8 mouse cellular contexts compared by ENCODE assay signal in the genomic region with DNA sequence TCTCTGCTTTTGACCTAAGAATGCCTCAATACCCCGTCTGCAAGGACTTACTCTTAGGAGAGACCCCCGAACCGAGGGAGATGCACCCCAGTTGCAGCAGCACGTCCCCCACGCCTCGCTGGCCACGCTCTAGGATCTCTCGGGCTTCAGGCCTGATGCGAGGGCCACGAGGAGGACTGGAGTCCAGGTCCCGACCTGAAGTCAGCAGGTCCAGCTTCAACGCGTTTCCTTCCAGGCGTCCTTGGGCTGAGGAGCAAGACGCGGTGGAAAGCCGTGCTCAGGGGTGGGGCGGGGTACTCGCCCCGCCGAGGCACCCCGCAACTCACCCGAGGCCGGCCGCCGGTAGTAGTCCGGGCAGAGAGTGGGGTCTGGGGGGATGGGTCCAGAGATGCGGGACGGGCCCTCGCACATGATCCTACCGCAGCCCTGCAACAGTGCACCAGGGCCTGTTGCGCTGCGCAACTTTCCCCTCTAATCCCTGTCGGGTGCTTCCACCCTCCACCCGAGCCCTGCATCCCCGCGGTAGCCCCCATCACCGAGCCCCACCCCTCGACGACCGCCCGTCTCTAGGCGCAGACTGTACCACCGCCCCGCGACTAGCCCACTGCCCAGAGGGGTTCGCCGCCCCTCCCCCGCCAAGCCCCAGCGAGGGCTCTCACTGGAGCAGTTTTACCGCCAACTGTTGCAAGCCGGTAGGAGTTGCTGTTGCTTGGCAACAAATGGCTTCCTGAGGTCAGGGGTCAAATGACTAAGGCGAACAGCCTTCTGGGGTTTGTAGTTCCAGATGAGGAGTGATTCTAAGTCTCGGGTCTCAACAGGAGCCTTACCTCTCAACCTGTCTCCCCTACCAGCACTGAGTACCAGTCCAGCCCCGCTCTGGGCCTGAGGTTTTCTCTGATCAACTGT. TPM values are rescaled to one million over a fixed set of nuclear protein-coding genes. Genes with fewer than 3 reads are reported as not detected.
A peak's percentile ranks its signal among the peaks of the same experiment; 100 is the strongest.
DNase-seq lines count a peak whose midpoint lies in the region; ATAC-seq and TF ChIP-seq lines count a peak whose summit lies in the region.

Gene 4933405L10Rik (plus strand): TSS at position 158 of the 906 bp plus-strand sequence.
Gene Enkd1 (minus strand): TSS at position 713 of the 906 bp plus-strand sequence.

- peak within 1 kb of the TSS; percentile 79 for H3K4me2 ChIP-seq in heart, embryonic 11.5 days
- H3K4me2 ChIP-seq in kidney, embryonic 16.5 days (replicated peaks; ENCODE audit: low read depth, low read length) = peak within 1 kb of the TSS; percentile 95
- peak within 1 kb of the TSS; percentile 81 for H3K4me2 ChIP-seq in myocyte (ENCODE audit: low read depth)

- H3K4me3 ChIP-seq in C2C12 (ENCODE audit: insufficient read depth, poor library complexity, severe bottlenecking) = peak within 1 kb of the TSS; percentile 74
- peak within 1 kb of the TSS; percentile 79 for H3K4me3 ChIP-seq in bone marrow macrophage, adult 2 months (ENCODE audit: insufficient read depth, low read length)
- peak within 1 kb of the TSS; percentile 57 for H3K4me3 ChIP-seq in heart, embryonic 11.5 days (ENCODE audit: low read depth, low read length)
- H3K4me3 ChIP-seq in kidney, embryonic 16.5 days (ENCODE audit: low read length) = peak within 1 kb of the TSS; percentile 84
- H3K4me3 ChIP-seq in liver, adult 2 months (ENCODE audit: insufficient read depth, low read depth, low read length) = peak within 1 kb of the TSS; percentile 72
- H3K4me3 ChIP-seq in myocyte = peak within 1 kb of the TSS; percentile 54

- peaks cover 3% of the 10 kb centered on the region; the same call in 1 of the 2 replicates for H3K4me1 ChIP-seq in bone marrow macrophage, adult 2 months (ENCODE audit: control insufficient read depth, insufficient read depth, low read length)
- H3K4me1 ChIP-seq in heart, embryonic 11.5 days (ENCODE audit: control insufficient read depth, insufficient read depth, low read length) = peaks cover 2% of the 10 kb centered on the region; the same call in 1 of the 2 replicates
- H3K4me1 ChIP-seq in kidney, embryonic 16.5 days (ENCODE audit: insufficient read depth, low read length) = peaks cover 14% of the 10 kb centered on the region
- peaks cover 3% of the 10 kb centered on the region for H3K4me1 ChIP-seq in liver, adult 2 months (ENCODE audit: control insufficient read depth, insufficient read depth, low read length)

- peak within 1 kb of the TSS; percentile 78 for H3ac ChIP-seq in C2C12 (ENCODE audit: control insufficient read depth, insufficient read length, low read depth)
- H3ac ChIP-seq in myocyte (ENCODE audit: control insufficient read depth, insufficient read length) = peak within 1 kb of the TSS; percentile 28

- no peaks in the 10 kb centered on the region for H3K36me3 ChIP-seq in C2C12 (ENCODE audit: control insufficient read depth, insufficient read depth)
- H3K36me3 ChIP-seq in heart, embryonic 11.5 days (ENCODE audit: control insufficient read depth, insufficient read depth, low read length) = peaks cover 3% of the 10 kb centered on the region; the same call in 1 of the 2 replicates
- peaks cover 17% of the 10 kb centered on the region for H3K36me3 ChIP-seq in kidney, embryonic 16.5 days (ENCODE audit: insufficient read depth, low read length)
- H3K36me3 ChIP-seq in liver, adult 2 months (ENCODE audit: control insufficient read depth, insufficient read depth, low read length) = no peaks in the 10 kb centered on the region
- no peaks in the 10 kb centered on the region for H3K36me3 ChIP-seq in myocyte (ENCODE audit: control insufficient read depth, insufficient read depth)
- no peaks in the 10 kb centered on the region for H3K36me3 ChIP-seq in splenic B cell, adult 2 months (ENCODE audit: control insufficient read depth, insufficient read depth, low read length, poor library complexity, severe bottlenecking)

- TF ChIP-seq CTCF in C2C12 (IDR thresholded peaks at IDR 0.05; ENCODE audit: control insufficient read depth, insufficient read depth, insufficient read length) = no peak
- no peak for TF ChIP-seq CTCF in bone marrow macrophage, adult 2 months (IDR thresholded peaks at IDR 0.05; ENCODE audit: low read depth, low read length)
- TF ChIP-seq CTCF in liver, adult 2 months (IDR thresholded peaks at IDR 0.05; ENCODE audit: low read depth, low read length) = no peak

- no peaks in the 10 kb centered on the region for H3K27me3 ChIP-seq in C2C12 (ENCODE audit: control insufficient read depth, insufficient read depth, insufficient read length)
- no peaks in the 10 kb centered on the region for H3K27me3 ChIP-seq in heart, embryonic 11.5 days (ENCODE audit: control insufficient read depth, insufficient read depth, low read length)
- H3K27me3 ChIP-seq in kidney, embryonic 16.5 days (ENCODE audit: insufficient read depth, low read length) = no peaks in the 10 kb centered on the region
- no peaks in the 10 kb centered on the region for H3K27me3 ChIP-seq in liver, adult 2 months (ENCODE audit: control insufficient read depth, insufficient read depth, low read length)
- H3K27me3 ChIP-seq in myocyte (ENCODE audit: control insufficient read depth, insufficient read depth, insufficient read length) = no peaks in the 10 kb centered on the region
- H3K27me3 ChIP-seq in splenic B cell, adult 2 months (ENCODE audit: control insufficient read depth, insufficient read depth, low read length, poor library complexity, severe bottlenecking) = no peaks in the 10 kb centered on the region

- peak; percentile 75 for ATAC-seq in erythroblast, adult 5-6 weeks (replicated peaks; ENCODE audit: low FRiP score, poor library complexity, severe bottlenecking)
- peak; percentile 59 for ATAC-seq in heart, embryonic 11.5 days (replicated peaks; ENCODE audit: insufficient number of reproducible peaks, low FRiP score, low TSS enrichment)
- ATAC-seq in kidney, embryonic 16.5 days (ENCODE audit: low FRiP score, low TSS enrichment) = peak; percentile 78

- H3K79me3 ChIP-seq in C2C12 (ENCODE audit: low read depth) = peaks cover 1% of the 10 kb centered on the region

- H3K79me2 ChIP-seq in C2C12 (ENCODE audit: control insufficient read depth, insufficient read depth) = peaks cover 24% of the 10 kb centered on the region
- no peaks in the 10 kb centered on the region for H3K79me2 ChIP-seq in liver, adult 2 months (ENCODE audit: control insufficient read depth, insufficient read depth, low read length)
- H3K79me2 ChIP-seq in myocyte (ENCODE audit: control insufficient read depth, insufficient read depth) = peaks cover 8% of the 10 kb centered on the region

- H3K27ac ChIP-seq in bone marrow macrophage, adult 2 months (ENCODE audit: insufficient read depth, low read depth, low read length) = no peak within 1 kb of the TSS
- no peak within 1 kb of the TSS for H3K27ac ChIP-seq in heart, embryonic 11.5 days (ENCODE audit: low read depth, low read length)
- H3K27ac ChIP-seq in kidney, embryonic 16.5 days (ENCODE audit: low read length) = no peak within 1 kb of the TSS
- H3K27ac ChIP-seq in liver, adult 2 months (replicated peaks; ENCODE audit: insufficient read depth, low read depth, low read length) = no peak within 1 kb of the TSS

- H3K9me3 ChIP-seq in heart, embryonic 11.5 days (replicated peaks; ENCODE audit: control insufficient read depth, low read length) = no peaks in the 10 kb centered on the region
- no peaks in the 10 kb centered on the region for H3K9me3 ChIP-seq in kidney, embryonic 16.5 days (ENCODE audit: low read length)

- peak within 1 kb of the TSS; percentile 56 for H3K9ac ChIP-seq in heart, embryonic 11.5 days (ENCODE audit: low read depth, low read length)
- H3K9ac ChIP-seq in kidney, embryonic 16.5 days (replicated peaks; ENCODE audit: low read length) = peak within 1 kb of the TSS; percentile 75
- H3K9ac ChIP-seq in liver, adult 2 months (ENCODE audit: low read depth, low read length) = peak within 1 kb of the TSS; percentile 59

- no peak for TF ChIP-seq POLR2A in bone marrow macrophage, adult 2 months (IDR thresholded peaks at IDR 0.05; ENCODE audit: borderline replicate concordance, low read depth, low read length)
- TF ChIP-seq POLR2A in liver, adult 2 months (IDR thresholded peaks at IDR 0.05; ENCODE audit: extremely low read depth, insufficient read depth, low read length) = no peak
- TF ChIP-seq POLR2A in myocyte (IDR thresholded peaks at IDR 0.05; ENCODE audit: insufficient read length, low read depth) = peak; percentile 25

- WGBS in heart, embryonic 11.5 days (ENCODE audit: insufficient replicate concordance) = under 1% methylated on average over 55 of the region's 55 CpGs
- under 1% methylated on average over 55 of the region's 55 CpGs for WGBS in kidney, embryonic 16.5 days
- WGBS in liver, adult 2 months = 4% methylated on average over 55 of the region's 55 CpGs

- DNase-seq in liver, adult 2 months (ENCODE audit: extremely low read depth, low read depth, low spot score) = peak; percentile 83
- peak; percentile 88 for DNase-seq in splenic B cell, adult 2 months (ENCODE audit: low read depth, low spot score)

TF ChIP-seq in C2C12, 6 proteins besides CTCF, POLR2A, EP300 and RAD21 (continues in another document):
- peak; percentile 32 for TF ChIP-seq USF1 (IDR thresholded peaks at IDR 0.05; ENCODE audit: low read depth)

TF ChIP-seq in myocyte, 11 proteins besides CTCF, POLR2A, EP300 and RAD21 (continues in another document):
- 0 out of 2 replicates have a peak, but pooled peaks have one; percentile 1 for TF ChIP-seq CEBPB (IDR thresholded peaks at IDR 0.05; ENCODE audit: insufficient read depth, poor library complexity, severe bottlenecking)

RNA-seq across cellular contexts. Expression of gene 4933405L10Rik, which starts in this region (rescaled TPM):
- 0.09 TPM for polyA plus RNA-seq in C2C12 (2012; fragmentation: generic; extraction: Trizol)
- not detected in 2 replicates for polyA plus RNA-seq in bone marrow macrophage, adult 2 months (2012; ENCODE audit: insufficient read depth, insufficient read length, missing spikeins)
- not detected in 2 replicates for total RNA-seq in erythroblast, adult 5-6 weeks (2015; ENCODE audit: low replicate concordance)
- total RNA-seq in erythroblast, adult 5-6 weeks (2017; ENCODE audit: low replicate concordance) = not detected in 2 replicates
- 0.13 TPM in 1 of 2 replicates, not detected in the other for polyA plus RNA-seq in heart, embryonic 11.5 days (2014; fragmentation: Nextera tagmentation; extraction: Ambion mirVana)
- not detected in 2 replicates for polyA plus RNA-seq in kidney, embryonic 16.5 days (2015; fragmentation: Nextera tagmentation; extraction: Ambion mirVana)
- total RNA-seq in liver, adult 2 months (2014; rRNA removed) = not detected in 2 replicates
- polyA plus RNA-seq in liver, adult 2 months (2012; rRNA removed) = not detected in 2 replicates
- polyA plus RNA-seq in myocyte (2012; fragmentation: generic; extraction: Trizol) = 0.08 TPM

RNA-seq across cellular contexts. Expression of gene Enkd1, which starts in this region (rescaled TPM):
- polyA plus RNA-seq in C2C12 (2012; fragmentation: generic; extraction: Trizol) (24.8 TPM), myocyte (2012; fragmentation: generic; extraction: Trizol) (21.6 TPM)
- polyA plus RNA-seq in bone marrow macrophage, adult 2 months (2012; ENCODE audit: insufficient read depth, insufficient read length, missing spikeins) = 5.3 and 9.1 TPM in 2 replicates
- 2.1 and 2.5 TPM in 2 replicates for total RNA-seq in erythroblast, adult 5-6 weeks (2015; ENCODE audit: low replicate concordance)
- 2.7 and 7.0 TPM in 2 replicates for total RNA-seq in erythroblast, adult 5-6 weeks (2017; ENCODE audit: low replicate concordance)
- 13.3 and 16.9 TPM in 2 replicates for polyA plus RNA-seq in heart, embryonic 11.5 days (2014; fragmentation: Nextera tagmentation; extraction: Ambion mirVana)
- 29.0 and 34.1 TPM in 2 replicates for polyA plus RNA-seq in kidney, embryonic 16.5 days (2015; fragmentation: Nextera tagmentation; extraction: Ambion mirVana)
- total RNA-seq in liver, adult 2 months (2014; rRNA removed) = 0.13 TPM in 1 of 2 replicates, not detected in the other
- polyA plus RNA-seq in liver, adult 2 months (2012; rRNA removed) = 0.42 and 0.62 TPM in 2 replicates

Comparison
In these comparisons a context has a peak if more than half of its experiments do, and no peak if none do; other contexts are left out.
1. Peak in DNase-seq, H3K4me3 ChIP-seq and H3K9ac ChIP-seq in liver, adult 2 months; RNA of the genes that start here not detected or under 1 TPM.